Mouse (Mus musculus): ENCODE data around the gene Ahcyl2.

Ahcyl2 gene

DNA sequence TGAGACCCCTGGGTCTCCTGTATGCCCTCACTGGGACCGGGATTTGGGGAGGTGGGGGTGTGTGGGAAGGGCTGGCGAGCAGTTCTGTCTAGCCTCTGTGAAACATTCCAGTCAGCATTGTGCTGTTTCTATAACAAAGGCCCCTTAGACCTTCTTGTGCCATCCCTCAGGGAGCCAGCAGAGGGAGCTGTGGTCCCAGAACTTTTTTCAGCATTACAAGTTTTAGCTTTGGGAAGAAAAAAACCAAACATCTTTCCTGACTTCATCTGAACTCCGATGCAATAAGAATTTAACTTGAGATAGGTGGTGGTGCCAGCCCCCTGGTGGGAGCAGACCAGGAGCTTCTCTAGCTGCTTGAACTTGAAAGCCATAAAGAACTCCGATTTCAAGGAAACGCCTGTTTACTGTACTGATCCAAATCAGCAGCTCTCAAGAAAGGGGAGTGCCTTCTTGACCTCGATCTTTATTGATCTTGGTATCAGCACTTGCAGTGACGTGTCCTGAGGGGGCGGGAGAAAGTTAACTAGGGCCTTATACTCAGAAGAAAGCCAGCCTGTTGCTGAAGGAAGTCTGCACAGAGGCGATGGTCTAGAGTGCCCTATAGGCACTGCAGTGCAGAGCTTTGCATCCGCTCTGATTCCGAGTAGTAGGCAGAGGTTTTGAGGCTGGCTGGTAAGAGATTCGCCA is 85.5 kb downstream of the Ahcyl2 start:
- DNase-seq (ENCODE audit: low read depth, low spot score), result no peak

- no peak for DNase-seq (ENCODE audit: low read depth, low spot score)
Measured at GRCm38 (mm10) chr6:29853900-29854390, 86.1 kb downstream of the Ahcyl2 start.

GRCm38 (mm10) chr6:29858619-29859018 is 90.8 kb downstream of the Ahcyl2 start:
- DNase-seq (ENCODE audit: low read depth, low spot score), result no peak

DNA sequence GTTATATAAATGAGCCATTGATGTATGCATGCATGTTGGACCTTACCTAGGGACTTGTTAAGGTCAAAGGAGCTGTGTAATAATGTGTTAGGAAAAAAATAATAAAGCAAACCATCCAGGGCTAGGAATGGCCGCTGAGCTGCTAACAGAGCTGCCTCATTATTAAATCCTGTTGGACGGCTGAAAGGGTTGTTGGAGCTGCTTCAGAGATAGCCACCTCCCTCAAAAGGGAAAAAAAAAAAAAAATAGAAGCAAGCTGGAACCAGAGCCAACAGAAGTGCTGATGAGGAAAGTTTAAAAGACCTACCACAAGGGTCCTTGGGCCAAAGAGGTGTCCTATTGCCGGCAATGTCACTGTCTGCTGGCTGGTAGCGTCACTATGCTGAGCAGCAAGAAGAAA is 91.5 kb downstream of the Ahcyl2 start:
- no peak for DNase-seq (ENCODE audit: low read depth, low spot score)

DNA sequence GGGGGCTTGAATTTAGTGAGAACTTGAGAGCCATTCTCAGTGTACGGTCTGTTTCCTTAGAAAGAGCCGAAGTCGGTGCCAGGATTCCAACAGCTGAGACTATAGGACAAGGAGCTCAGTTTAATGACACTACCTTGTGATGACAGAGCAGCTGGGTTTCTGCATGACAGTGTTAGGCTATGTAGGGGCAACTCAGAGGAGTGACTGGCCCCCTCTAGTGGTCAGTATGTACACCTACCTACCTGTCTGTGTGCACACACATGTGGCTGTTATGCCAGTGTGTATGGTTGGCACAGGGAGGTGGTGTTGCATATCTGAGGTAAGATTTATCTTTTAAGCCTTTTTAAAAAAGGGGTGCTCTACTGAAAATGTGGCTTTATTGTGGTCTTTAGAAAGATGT is 92.4 kb downstream of the Ahcyl2 start:
- no peak for DNase-seq (ENCODE audit: low read depth, low spot score)

DNA sequence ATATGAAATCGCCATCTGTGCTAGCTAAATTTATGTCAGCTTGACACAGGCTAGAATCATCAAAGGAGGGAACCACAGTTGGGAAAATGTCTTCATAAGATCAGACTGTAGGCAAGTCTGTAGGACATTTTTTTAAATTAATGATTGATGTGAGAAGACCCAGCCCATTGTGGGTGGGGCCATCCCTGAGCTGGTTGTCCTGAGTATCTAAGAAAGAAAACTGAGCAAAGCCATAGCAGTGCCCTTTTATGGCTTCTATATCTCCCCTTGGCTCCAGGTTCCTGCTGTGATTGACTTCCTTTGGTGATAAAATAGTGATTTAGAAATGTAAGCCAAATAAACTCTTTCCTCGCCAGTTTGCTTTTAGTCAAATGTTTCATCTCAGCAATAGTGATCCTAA is 97.1 kb downstream of the Ahcyl2 start:
- DNase-seq (ENCODE audit: low read depth, low spot score), result no peak

- DNase-seq (ENCODE audit: low read depth, low spot score), result no peak
Measured at GRCm38 (mm10) chr6:29866935-29867724, 99.3 kb downstream of the Ahcyl2 start.

GRCm38 (mm10) chr6:29868341-29868895 is 100.6 kb downstream of the Ahcyl2 start:
- DNase-seq (ENCODE audit: low read depth, low spot score), result no peak

DNA sequence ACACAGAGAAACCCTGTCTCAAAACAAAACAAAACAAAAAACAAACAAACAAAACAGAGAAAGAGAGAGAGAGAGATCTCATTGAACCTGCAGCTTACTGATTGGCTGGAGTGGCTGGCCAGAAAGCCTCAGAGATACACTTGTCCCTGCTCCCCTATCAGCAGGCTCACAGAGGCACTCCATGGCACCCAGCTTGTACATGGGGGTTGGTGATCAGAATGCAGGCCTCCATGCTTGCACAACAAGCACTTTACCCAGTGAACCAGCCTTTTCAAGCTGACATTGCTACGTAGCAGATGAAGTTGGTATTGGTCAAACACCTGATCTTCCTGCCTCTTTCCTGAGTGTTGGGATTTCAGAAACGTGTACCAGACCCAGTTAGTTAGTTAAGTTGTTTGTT is 105.8 kb downstream of the Ahcyl2 start:
- DNase-seq (ENCODE audit: low read depth, low spot score), result no peak

GRCm38 (mm10) chr6:29875576-29875975 is 107.8 kb downstream of the Ahcyl2 start:
- DNase-seq (ENCODE audit: low read depth, low spot score), result no peak

DNA sequence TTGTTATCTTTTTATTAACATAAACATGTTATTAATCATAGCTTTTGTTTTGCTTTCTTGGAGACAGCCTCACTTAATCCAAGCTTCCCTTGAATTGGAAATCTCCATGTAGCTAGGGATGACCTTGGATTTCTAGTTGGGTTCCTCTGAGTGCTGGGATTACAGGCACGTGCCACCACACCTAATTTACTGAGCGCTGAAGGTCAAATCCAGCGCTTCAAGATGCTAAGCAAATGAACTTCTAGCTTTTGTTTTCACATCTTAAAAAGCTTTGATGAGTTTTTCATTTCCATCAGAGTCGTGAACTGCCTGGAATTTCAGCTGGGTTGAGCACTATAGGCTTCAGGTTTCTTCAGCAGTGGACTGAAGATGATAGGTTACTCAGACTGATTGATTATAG is 109.0 kb downstream of the Ahcyl2 start:
- no peak for DNase-seq (ENCODE audit: low read depth, low spot score)

- no peak for DNase-seq (ENCODE audit: low read depth, low spot score)
Measured at GRCm38 (mm10) chr6:29879579-29879978, 111.8 kb downstream of the Ahcyl2 start.

- DNase-seq (ENCODE audit: low read depth, low spot score), result no peak
Measured at GRCm38 (mm10) chr6:29880796-29881195, 113.0 kb downstream of the Ahcyl2 start.

GRCm38 (mm10) chr6:29881936-29882335 is 114.1 kb downstream of the Ahcyl2 start:
- DNase-seq (ENCODE audit: low read depth, low spot score), result no peak

DNA sequence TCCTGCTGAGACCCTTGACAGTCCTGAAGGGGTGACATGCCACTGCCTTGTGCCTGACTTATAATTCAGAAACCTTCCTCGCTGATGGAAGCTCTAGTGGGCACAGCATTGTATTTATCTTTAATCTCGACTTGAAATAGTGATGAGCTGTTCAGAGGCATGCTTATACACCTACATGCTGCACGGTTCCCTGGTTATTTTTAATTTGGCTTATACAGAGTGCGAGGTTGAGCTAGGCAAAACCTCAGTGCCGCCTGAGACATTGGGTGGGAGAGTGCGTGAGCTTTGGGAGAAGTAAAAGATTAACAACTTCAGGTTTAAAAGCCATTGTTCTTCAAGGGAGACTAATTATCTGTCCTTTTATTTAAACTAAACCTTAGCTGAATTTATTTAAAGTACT is 115.1 kb downstream of the Ahcyl2 start:
- DNase-seq (ENCODE audit: low read depth, low spot score), result no peak

DNA sequence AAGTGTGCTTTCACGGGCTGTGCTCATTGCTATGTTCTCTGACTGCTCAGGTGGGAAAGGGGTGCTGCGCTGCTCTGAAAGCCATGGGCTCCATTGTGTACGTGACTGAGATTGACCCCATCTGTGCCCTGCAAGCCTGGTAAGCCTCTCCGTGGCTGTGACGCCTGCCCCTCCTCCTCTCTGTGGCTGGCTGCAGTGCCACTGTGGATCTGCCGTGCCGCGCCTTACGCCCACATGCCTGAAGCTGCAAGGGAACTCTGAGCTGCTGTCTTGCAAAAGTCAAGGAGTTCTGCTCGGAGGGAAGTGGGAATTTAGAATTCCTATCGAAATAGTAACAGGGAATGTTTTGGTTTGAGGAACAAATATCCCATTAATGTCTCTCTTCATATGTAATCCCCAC is 123.3 kb downstream of the Ahcyl2 start:
- no peak for DNase-seq (ENCODE audit: low read depth, low spot score)

DNA sequence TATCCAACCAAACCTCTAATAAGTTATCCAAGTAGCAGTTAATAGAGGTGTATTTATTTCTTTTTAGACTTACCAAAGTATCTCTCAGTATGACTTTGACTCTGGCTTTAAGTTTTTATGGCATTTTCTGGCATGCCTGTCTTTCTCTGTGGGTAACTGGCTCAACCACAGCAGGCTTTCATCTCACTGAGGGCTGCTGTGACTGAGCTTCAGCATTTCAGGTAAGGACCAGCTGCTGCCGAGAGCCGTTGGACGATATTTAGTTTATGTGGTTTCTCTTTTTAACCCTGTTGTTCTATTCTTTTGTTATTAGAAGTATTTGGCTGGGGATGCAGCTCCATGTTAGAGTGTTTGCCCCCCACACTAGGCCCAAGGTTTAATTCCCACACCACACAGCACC is 129.2 kb downstream of the Ahcyl2 start:
- DNase-seq (ENCODE audit: low read depth, low spot score), result no peak

GRCm38 (mm10) chr6:29901450-29901849 is 133.6 kb downstream of the Ahcyl2 start:
- DNase-seq (ENCODE audit: low read depth, low spot score), result no peak

DNA sequence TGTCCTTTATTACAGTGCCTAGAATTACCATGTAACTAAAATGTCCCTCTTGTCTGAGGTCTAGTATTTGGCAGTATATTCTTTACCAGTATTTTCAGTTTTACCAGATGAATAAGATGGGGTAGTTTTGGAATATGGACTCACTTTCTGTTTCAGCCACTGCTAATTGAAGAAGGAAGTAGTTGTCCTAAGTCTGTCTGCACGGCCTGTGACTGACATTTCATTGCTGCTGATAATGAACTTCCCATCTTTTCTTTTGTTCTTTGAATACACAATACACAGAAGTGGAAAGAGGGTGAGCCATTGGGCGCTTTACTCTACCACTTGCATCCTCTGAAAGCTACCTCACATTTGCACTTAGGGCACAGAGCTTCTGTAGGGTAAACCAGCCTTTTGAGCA is 134.4 kb downstream of the Ahcyl2 start:
- no peak for DNase-seq (ENCODE audit: low read depth, low spot score)

- no peak for DNase-seq (ENCODE audit: low read depth, low spot score)
Measured at GRCm38 (mm10) chr6:29903343-29903914, 135.6 kb downstream of the Ahcyl2 start.

GRCm38 (mm10) chr6:29904281-29904680 is 136.5 kb downstream of the Ahcyl2 start:
- DNase-seq (ENCODE audit: low read depth, low spot score), result no peak

GRCm38 (mm10) chr6:29910631-29911030 is 142.8 kb downstream of the Ahcyl2 start:
- DNase-seq (ENCODE audit: low read depth, low spot score), result no peak
